ENCODE assay signal across 11 mouse cellular contexts in genomic region chr11:75586963-75587362, GRCm38 (mm10). TPM values are rescaled to one million over a fixed set of nuclear protein-coding genes. Genes with fewer than 3 reads are reported as not detected.
DNase-seq lines count a peak whose midpoint lies in the region; ATAC-seq and TF ChIP-seq lines count a peak whose summit lies in the region.
"Had no signal": no experiment of that assay in that cellular context is flagged by ENCODE, and none has a peak within 500 bp of the region (broad histone marks: within the 10 kb centered on the region; RNA-seq: fewer than 3 reads in every experiment).

No protein-coding gene starts in this region.

- intact Hi-C loops in heart, postnatal 14 days (cut with DNase I), result no loop called here

- no peaks in the 10 kb centered on the region for H3K9me3 ChIP-seq in heart, embryonic 14.5 days (ENCODE audit: control insufficient read depth, low read length)
- no peaks in the 10 kb centered on the region for H3K9me3 ChIP-seq in midbrain, embryonic 10.5 days (replicated peaks)
- H3K9me3 ChIP-seq in midbrain, embryonic 16.5 days (replicated peaks; ENCODE audit: control insufficient read depth, low read length, poor library complexity, severe bottlenecking), result no peaks in the 10 kb centered on the region
- no peaks in the 10 kb centered on the region for H3K9me3 ChIP-seq in hindbrain, postnatal 0 days (ENCODE audit: low read length)

- TF ChIP-seq CTCF in hindbrain, postnatal 0 days (IDR thresholded peaks at IDR 0.05; ENCODE audit: low read depth), result no peak

- H3K36me3 ChIP-seq in heart, embryonic 14.5 days (ENCODE audit: control insufficient read depth, insufficient read depth, low read length), result peaks cover 8% of the 10 kb centered on the region; the same call in 1 of the 2 replicates
- H3K36me3 ChIP-seq in midbrain, embryonic 10.5 days, result peaks cover 13% of the 10 kb centered on the region
- no peaks in the 10 kb centered on the region for H3K36me3 ChIP-seq in midbrain, embryonic 16.5 days (ENCODE audit: control insufficient read depth, insufficient read depth, low read length)
- no peaks in the 10 kb centered on the region for H3K36me3 ChIP-seq in hindbrain, postnatal 0 days (ENCODE audit: insufficient read depth, low read length)

- ATAC-seq in cerebellum, adult (ENCODE audit: insufficient number of reproducible peaks, low FRiP score, low TSS enrichment), result no peak
- ATAC-seq in heart, embryonic 14.5 days (ENCODE audit: insufficient number of reproducible peaks, insufficient read depth, low FRiP score, low read depth), result no peak
- no peak for ATAC-seq in midbrain, embryonic 16.5 days
- ATAC-seq in hindbrain, postnatal 0 days, result no peak
- ATAC-seq in monocyte, adult 5-6 weeks (replicated peaks; ENCODE audit: insufficient number of reproducible peaks, low FRiP score, low TSS enrichment, poor library complexity, severe bottlenecking), result no peak

- H3K27me3 ChIP-seq in heart, embryonic 14.5 days (ENCODE audit: control insufficient read depth, insufficient read depth, low read length), result no peaks in the 10 kb centered on the region
- no peaks in the 10 kb centered on the region for H3K27me3 ChIP-seq in midbrain, embryonic 10.5 days (ENCODE audit: low read depth, poor library complexity, severe bottlenecking)
- H3K27me3 ChIP-seq in midbrain, embryonic 16.5 days (ENCODE audit: control insufficient read depth, insufficient read depth, low read depth, low read length), result no peaks in the 10 kb centered on the region
- no peaks in the 10 kb centered on the region for H3K27me3 ChIP-seq in hindbrain, postnatal 0 days (ENCODE audit: insufficient read depth, low read length)

- H3K9ac ChIP-seq in heart, embryonic 14.5 days (ENCODE audit: low read length), result 0 out of 2 replicates have a peak overlapping the region, but pooled peaks have one; percentile 3
- H3K9ac ChIP-seq in midbrain, embryonic 16.5 days (ENCODE audit: low read depth, low read length), result no peak overlapping the region; the same call in 1 of the 2 replicates
- H3K9ac ChIP-seq in hindbrain, postnatal 0 days (replicated peaks; ENCODE audit: low read length), result no peak overlapping the region

- no peak overlapping the region for H3K27ac ChIP-seq in heart, embryonic 14.5 days (replicated peaks in 1 of 2; ENCODE audit: control insufficient read depth in 1 of 2, insufficient read depth in 1 of 2, low read depth in 2 of 2, low read length in 2 of 2)
- H3K27ac ChIP-seq in midbrain, embryonic 10.5 days (replicated peaks), result peak overlapping the region; percentile 92
- H3K27ac ChIP-seq in midbrain, embryonic 16.5 days (ENCODE audit: low read length), result no peak overlapping the region
- peak overlapping the region; percentile 88; the same call in 1 of the 2 replicates for H3K27ac ChIP-seq in hindbrain, postnatal 0 days

- peak; percentile 35 for DNase-seq in cerebellum, adult 11-12 months
- no peak for DNase-seq in heart, postnatal 14 days
- DNase-seq in midbrain, embryonic 10.5 days (ENCODE audit: low spot score), result no peak
- no peak for DNase-seq in hindbrain, postnatal 0 days (ENCODE audit: low spot score)
- DNase-seq: cerebellum, postnatal 14 days; lung, adult 18-20 months; thymus, postnatal 36 days had no signal

- H3K4me1 ChIP-seq in heart, embryonic 14.5 days (ENCODE audit: control insufficient read depth in 2 of 2, insufficient read depth in 2 of 2, low read length in 2 of 2), result peaks cover 9 to 11% of the 10 kb centered on the region in 2 experiments
- H3K4me1 ChIP-seq in midbrain, embryonic 10.5 days, result peaks cover 32% of the 10 kb centered on the region
- peaks cover 19% of the 10 kb centered on the region for H3K4me1 ChIP-seq in midbrain, embryonic 16.5 days (ENCODE audit: control insufficient read depth, insufficient read depth, low read length)
- H3K4me1 ChIP-seq in hindbrain, postnatal 0 days (ENCODE audit: insufficient read depth, low read length), result peaks cover 14% of the 10 kb centered on the region

- no peak overlapping the region for H3K4me2 ChIP-seq in heart, embryonic 14.5 days (ENCODE audit: low read length)
- no peak overlapping the region for H3K4me2 ChIP-seq in midbrain, embryonic 16.5 days (ENCODE audit: low read length)
- H3K4me2 ChIP-seq in hindbrain, postnatal 0 days (ENCODE audit: low read depth, low read length), result no peak overlapping the region

- H3K4me3 ChIP-seq in heart, embryonic 14.5 days (ENCODE audit: control insufficient read depth in 1 of 2, insufficient read depth in 1 of 2, low read depth in 1 of 2, low read length in 2 of 2), result no peak overlapping the region
- peak overlapping the region; percentile 69; the same call in 1 of the 2 replicates for H3K4me3 ChIP-seq in midbrain, embryonic 10.5 days
- H3K4me3 ChIP-seq in midbrain, embryonic 16.5 days (ENCODE audit: low read depth, low read length), result no peak overlapping the region
- no peak overlapping the region for H3K4me3 ChIP-seq in hindbrain, postnatal 0 days (ENCODE audit: low read length)

- 74% methylated on average over 5 of the region's 5 CpGs for WGBS in heart, embryonic 14.5 days
- 87% methylated on average over 5 of the region's 5 CpGs for WGBS in midbrain, embryonic 10.5 days
- 86% methylated on average over 5 of the region's 5 CpGs for WGBS in midbrain, embryonic 16.5 days
- WGBS in hindbrain, postnatal 0 days, result 81% methylated on average over 5 of the region's 5 CpGs

RNA-seq across cellular contexts. Expression of gene Pitpna, which starts 0.9 kb away (rescaled TPM):
- polyA plus RNA-seq in heart, embryonic 14.5 days (2014; fragmentation: Nextera tagmentation; extraction: Ambion mirVana), result 76.7 and 83.2 TPM in 2 replicates
- 100 to 1,000 TPM; 124 to 130 TPM for total RNA-seq in heart, postnatal 14 days (2021)
- polyA plus RNA-seq in midbrain, embryonic 10.5 days (2016; fragmentation: Nextera tagmentation; extraction: Ambion mirVana), result 63.4 and 65.5 TPM in 2 replicates
- 95.7 and 98.3 TPM in 2 replicates for polyA plus RNA-seq in midbrain, embryonic 16.5 days (2015; fragmentation: Nextera tagmentation; extraction: Ambion mirVana)
- 90.7 and 91.4 TPM in 2 replicates for total RNA-seq in hindbrain, postnatal 0 days (2014; rRNA removed)
- 95.9 and 109 TPM in 2 replicates for polyA plus RNA-seq in hindbrain, postnatal 0 days (2015; fragmentation: Nextera tagmentation; extraction: Ambion mirVana)
- 113 to 174 TPM (median 147 TPM) in 3 replicates for total RNA-seq in monocyte, adult 5-6 weeks (2017)

RNA-seq across cellular contexts. Expression of gene Inpp5k, which starts 43.8 kb away (rescaled TPM):
- polyA plus RNA-seq in heart, embryonic 14.5 days (2014; fragmentation: Nextera tagmentation; extraction: Ambion mirVana), result 29.4 and 30.7 TPM in 2 replicates
- 10 to 100 TPM; 32.7 to 32.8 TPM for total RNA-seq in heart, postnatal 14 days (2021)
- 19.6 and 23.8 TPM in 2 replicates for polyA plus RNA-seq in midbrain, embryonic 10.5 days (2016; fragmentation: Nextera tagmentation; extraction: Ambion mirVana)
- 40.0 and 40.2 TPM in 2 replicates for polyA plus RNA-seq in midbrain, embryonic 16.5 days (2015; fragmentation: Nextera tagmentation; extraction: Ambion mirVana)
- total RNA-seq in hindbrain, postnatal 0 days (2014; rRNA removed), result 52.1 and 53.2 TPM in 2 replicates
- polyA plus RNA-seq in hindbrain, postnatal 0 days (2015; fragmentation: Nextera tagmentation; extraction: Ambion mirVana), result 38.8 and 43.9 TPM in 2 replicates
- 68.4 to 82.5 TPM (median 80.2 TPM) in 3 replicates for total RNA-seq in monocyte, adult 5-6 weeks (2017)

RNA-seq across cellular contexts. Expression of gene Slc43a2, which starts 55.5 kb away (rescaled TPM):
- polyA plus RNA-seq in heart, embryonic 14.5 days (2014; fragmentation: Nextera tagmentation; extraction: Ambion mirVana), result 1.9 and 2.7 TPM in 2 replicates
- total RNA-seq in heart, postnatal 14 days (2021), result 10 to 100 TPM; 23.4 to 25.8 TPM
- polyA plus RNA-seq in midbrain, embryonic 10.5 days (2016; fragmentation: Nextera tagmentation; extraction: Ambion mirVana), result 6.5 and 8.2 TPM in 2 replicates
- polyA plus RNA-seq in midbrain, embryonic 16.5 days (2015; fragmentation: Nextera tagmentation; extraction: Ambion mirVana), result 19.4 and 21.0 TPM in 2 replicates
- 31.3 and 36.2 TPM in 2 replicates for total RNA-seq in hindbrain, postnatal 0 days (2014; rRNA removed)
- polyA plus RNA-seq in hindbrain, postnatal 0 days (2015; fragmentation: Nextera tagmentation; extraction: Ambion mirVana), result 17.2 and 17.8 TPM in 2 replicates
- total RNA-seq in monocyte, adult 5-6 weeks (2017), result 33.3 to 44.2 TPM (median 36.6 TPM) in 3 replicates

Comparison
In these comparisons a context has a peak if more than half of its experiments do, and no peak if none do; other contexts are left out.
1. H3K27ac ChIP-seq: peak in midbrain, embryonic 10.5 days (single experiment) and hindbrain, postnatal 0 days (single experiment); none in heart, embryonic 14.5 days (0 of 2) and midbrain, embryonic 16.5 days (single experiment).